Mouse (Mus musculus): ENCODE measurements around the gene Hoxb7. TPM values are rescaled to one million over a fixed set of nuclear protein-coding genes. Genes with fewer than 3 reads are reported as not detected.

Hoxb7 gene
- polyA plus RNA-seq, 1 experiment from 2014 or later = 3.5 TPM

GRCm38 (mm10) chr11:96287411-96287810, 988 bp downstream of the Hoxb7 start:
- H3K9me3 ChIP-seq (ENCODE audit: low read depth, low read length) = no peaks in the 10 kb centered on the region
- peak overlapping the region; percentile 56 for H3K9ac ChIP-seq
- H3K4me2 ChIP-seq = peak overlapping the region; percentile 86
- 0 out of 2 replicates have a peak, but pooled peaks cover 3% of the 10 kb centered on the region for H3K4me1 ChIP-seq (ENCODE audit: insufficient read depth)
- no peaks in the 10 kb centered on the region for H3K36me3 ChIP-seq (ENCODE audit: insufficient read depth)
- peaks cover 88% of the 10 kb centered on the region for H3K27me3 ChIP-seq (ENCODE audit: insufficient read depth, low read length)
- DNase-seq (no peak), ATAC-seq (ENCODE audit: insufficient read depth) (no peak)
- 7% methylated on average over 9 of the region's 9 CpGs for WGBS
- H3K27ac ChIP-seq (ENCODE audit: low read depth) = peak overlapping the region; percentile 63; the same call in 1 of the 2 replicates
- peak overlapping the region; percentile 48 for H3K4me3 ChIP-seq (ENCODE audit: low read depth, low read length)
- TF ChIP-seq CTCF (IDR thresholded peaks at IDR 0.05; ENCODE audit: low read depth) = no peak

DNA sequence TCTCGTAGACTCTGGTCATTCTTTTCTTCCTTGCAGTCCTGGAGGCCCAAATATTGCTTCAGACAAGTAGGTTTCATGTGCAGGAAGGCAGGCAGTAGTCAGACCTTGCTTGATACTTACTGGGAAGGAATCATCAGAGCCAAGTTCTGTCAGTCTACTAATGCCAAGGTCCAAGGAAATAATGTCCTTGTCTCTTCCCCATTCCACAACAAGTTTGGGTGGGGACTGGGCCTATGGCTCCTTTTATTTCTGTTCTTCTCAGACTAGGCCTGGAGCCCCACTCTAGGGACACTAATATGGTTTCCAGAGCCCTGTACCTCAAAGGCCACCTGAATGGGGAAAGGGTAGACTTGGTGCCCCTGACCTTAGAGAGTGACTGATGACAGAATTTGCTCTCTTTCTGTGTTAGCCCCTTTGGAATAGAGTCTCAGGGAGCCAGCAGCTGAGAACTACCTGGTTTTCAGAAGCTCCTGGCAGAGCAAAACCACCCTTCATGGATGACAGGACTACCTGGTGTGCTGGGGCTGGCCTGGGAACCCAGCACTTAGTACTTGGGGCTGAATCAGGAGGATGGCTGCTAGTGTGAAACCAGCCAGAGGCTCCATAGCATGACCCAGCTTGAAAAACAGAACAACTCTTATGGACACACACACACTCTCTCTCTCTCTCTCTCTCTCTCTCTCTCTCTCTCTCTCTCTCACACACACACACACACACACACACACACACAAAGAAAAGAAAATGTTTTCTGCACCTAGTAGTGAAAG, 2.2 kb downstream of the Hoxb7 start:
- no peak overlapping the region for H3K27ac ChIP-seq (ENCODE audit: low read depth)
- 24% methylated on average over 1 of the region's 1 CpGs for WGBS
- TF ChIP-seq CTCF (IDR thresholded peaks at IDR 0.05; ENCODE audit: low read depth) = no peak
- peaks cover 89% of the 10 kb centered on the region for H3K27me3 ChIP-seq (ENCODE audit: insufficient read depth, low read length)
- H3K9me3 ChIP-seq (ENCODE audit: low read depth, low read length) = no peaks in the 10 kb centered on the region
- no peaks in the 10 kb centered on the region for H3K36me3 ChIP-seq (ENCODE audit: insufficient read depth)
- ATAC-seq (ENCODE audit: insufficient read depth) = no peak
- DNase-seq = no peak
- 0 out of 2 replicates have a peak, but pooled peaks cover 3% of the 10 kb centered on the region for H3K4me1 ChIP-seq (ENCODE audit: insufficient read depth)
- no peak overlapping the region for H3K9ac ChIP-seq
- H3K4me2 ChIP-seq = no peak overlapping the region
- H3K4me3 ChIP-seq (ENCODE audit: low read depth, low read length) = no peak overlapping the region

- H3K9me3 ChIP-seq (ENCODE audit: low read depth, low read length) = no peaks in the 10 kb centered on the region
- no peak overlapping the region for H3K4me2 ChIP-seq
- H3K4me1 ChIP-seq (ENCODE audit: insufficient read depth) = 0 out of 2 replicates have a peak, but pooled peaks cover 3% of the 10 kb centered on the region
- WGBS = 26% methylated on average over 21 of the region's 21 CpGs
- no peak for TF ChIP-seq CTCF (IDR thresholded peaks at IDR 0.05; ENCODE audit: low read depth)
- no peak for ATAC-seq (ENCODE audit: insufficient read depth)
- no peak overlapping the region for H3K9ac ChIP-seq
- H3K4me3 ChIP-seq (ENCODE audit: low read depth, low read length) = no peak overlapping the region
- no peak for DNase-seq
- no peaks in the 10 kb centered on the region for H3K36me3 ChIP-seq (ENCODE audit: insufficient read depth)
- H3K27ac ChIP-seq (ENCODE audit: low read depth) = no peak overlapping the region
- peaks cover 89% of the 10 kb centered on the region for H3K27me3 ChIP-seq (ENCODE audit: insufficient read depth, low read length)
Observed at GRCm38 (mm10) chr11:96289293-96289692, 2.9 kb downstream of the Hoxb7 start.

- Histone ChIP-seq H3K9ac (no peak overlapping the region), H3K9me3 (ENCODE audit: low read depth, low read length) (no peaks in the 10 kb centered on the region), H3K4me2 (no peak overlapping the region), H3K36me3 (ENCODE audit: insufficient read depth) (no peaks in the 10 kb centered on the region), H3K27ac (ENCODE audit: low read depth) (no peak overlapping the region), H3K4me1 (ENCODE audit: insufficient read depth) (0 out of 2 replicates have a peak, but pooled peaks cover 7% of the 10 kb centered on the region), H3K27me3 (ENCODE audit: insufficient read depth, low read length) (peaks cover 91% of the 10 kb centered on the region), H3K4me3 (ENCODE audit: low read depth, low read length) (no peak overlapping the region)
- TF ChIP-seq CTCF (IDR thresholded peaks at IDR 0.05; ENCODE audit: low read depth) = no peak
- ATAC-seq (ENCODE audit: insufficient read depth) = no peak
- DNase-seq = no peak
- WGBS = 27% methylated on average over 6 of the region's 6 CpGs
Observed at GRCm38 (mm10) chr11:96289837-96290236, 3.4 kb downstream of the Hoxb7 start.

DNA sequence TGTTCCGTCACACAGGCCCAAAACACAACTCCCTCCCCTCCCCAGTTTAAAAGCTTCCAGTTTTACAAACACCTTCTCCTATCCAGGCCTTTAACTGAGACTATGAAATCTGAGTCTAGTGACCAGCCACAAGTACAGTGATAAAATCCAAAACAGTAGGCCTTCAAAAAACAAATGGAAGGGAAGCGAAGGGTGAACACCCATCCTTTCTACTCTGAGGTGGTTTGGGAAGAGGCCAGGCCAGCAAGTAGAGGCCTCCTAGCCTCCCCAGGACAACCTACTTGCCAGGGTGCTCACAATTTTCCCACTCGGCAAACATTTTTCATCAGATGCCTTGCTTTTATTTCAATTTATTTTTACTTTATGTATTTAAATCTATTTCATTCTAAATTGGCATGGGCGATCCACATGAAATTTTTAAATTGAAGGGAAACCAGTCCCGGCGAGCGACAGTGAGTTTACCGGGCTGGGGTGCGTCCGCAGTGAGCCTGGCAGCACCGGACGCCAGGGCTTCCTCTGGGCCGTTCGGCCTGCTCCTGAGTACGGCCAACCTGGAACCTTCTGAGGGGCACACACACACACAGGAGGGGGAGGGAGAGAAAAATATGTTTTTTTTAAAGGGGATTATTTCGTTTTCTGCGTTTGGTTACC, 4.4 kb downstream of the Hoxb7 start:
- H3K4me3 ChIP-seq (ENCODE audit: low read depth, low read length) = no peak overlapping the region
- H3K36me3 ChIP-seq (ENCODE audit: insufficient read depth) = no peaks in the 10 kb centered on the region
- H3K27ac ChIP-seq (ENCODE audit: low read depth) = no peak overlapping the region

DNA sequence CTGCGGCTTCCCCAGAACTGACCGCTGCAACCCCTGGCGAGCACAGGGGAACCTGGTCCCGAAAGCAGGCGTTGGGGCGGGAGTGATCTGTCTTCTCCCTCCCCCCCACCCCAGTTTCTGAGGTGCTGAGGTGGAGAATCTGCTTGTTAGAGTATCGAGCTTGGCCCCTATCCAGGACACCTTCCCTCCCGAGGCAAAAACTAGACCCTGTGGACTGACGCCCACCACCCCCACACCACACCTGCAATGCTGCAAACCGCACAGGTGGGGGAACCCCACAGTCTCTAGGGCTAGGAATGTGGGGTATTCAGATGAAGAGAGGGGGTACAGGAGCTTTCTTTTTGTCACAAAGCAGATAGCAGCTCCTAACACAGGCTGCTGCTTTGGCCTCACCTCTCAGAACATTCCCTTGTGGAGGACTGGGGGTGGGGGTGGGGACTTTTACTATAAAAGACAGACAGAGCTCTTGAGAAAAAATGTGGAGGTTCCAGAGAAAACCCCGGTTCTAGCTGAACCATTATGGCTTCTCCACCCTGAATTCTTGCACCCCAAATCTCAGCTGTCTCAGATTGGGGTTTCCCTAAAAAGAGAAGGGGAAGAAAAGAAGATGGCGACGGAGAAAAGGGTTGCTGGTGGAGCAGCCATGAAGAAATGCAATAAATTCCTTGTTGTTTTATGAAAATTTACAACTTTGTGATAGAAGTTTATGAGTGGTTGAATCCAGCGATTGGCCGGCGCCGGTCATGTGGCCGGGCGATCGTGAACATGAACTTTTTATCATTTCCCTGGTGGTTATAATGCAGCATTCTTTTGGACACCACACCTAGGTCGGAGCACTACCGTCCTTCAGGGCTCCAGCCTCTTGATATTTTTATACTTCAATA, 5.5 kb downstream of the Hoxb7 start, which contains the start of gene Hoxb6:
Gene Hoxb6, plus strand, starts transcription at position 796 of the 884 bp plus-strand sequence.
- Histone ChIP-seq H3K4me1 (ENCODE audit: insufficient read depth) (0 out of 2 replicates have a peak, but pooled peaks cover 7% of the 10 kb centered on the region), H3K4me3 (ENCODE audit: low read depth, low read length) (peak within 1 kb of the TSS; percentile 23), H3K27me3 (ENCODE audit: insufficient read depth, low read length) (peaks cover 94% of the 10 kb centered on the region), H3K9ac (no peak within 1 kb of the TSS), H3K4me2 (peak within 1 kb of the TSS; percentile 61; the same call in 1 of the 2 replicates), H3K36me3 (ENCODE audit: insufficient read depth) (no peaks in the 10 kb centered on the region), H3K27ac (ENCODE audit: low read depth) (no peak within 1 kb of the TSS), H3K9me3 (ENCODE audit: low read depth, low read length) (no peaks in the 10 kb centered on the region)
- no peak for TF ChIP-seq CTCF (IDR thresholded peaks at IDR 0.05; ENCODE audit: low read depth)
- DNase-seq (no peak), ATAC-seq (ENCODE audit: insufficient read depth) (no peak)
- WGBS = 9% methylated on average over 22 of the region's 22 CpGs

More for the DNA sequence above, 4.4 kb downstream of the Hoxb7 start:
- Histone ChIP-seq H3K4me1 (ENCODE audit: insufficient read depth) (0 out of 2 replicates have a peak, but pooled peaks cover 7% of the 10 kb centered on the region), H3K27me3 (ENCODE audit: insufficient read depth, low read length) (peaks cover 92% of the 10 kb centered on the region), H3K4me2 (no peak overlapping the region), H3K9me3 (ENCODE audit: low read depth, low read length) (no peaks in the 10 kb centered on the region), H3K9ac (no peak overlapping the region)
- TF ChIP-seq CTCF (IDR thresholded peaks at IDR 0.05; ENCODE audit: low read depth) = no peak
- DNase-seq (no peak), ATAC-seq (ENCODE audit: insufficient read depth) (no peak)
- WGBS = 34% methylated on average over 17 of the region's 17 CpGs

All from lung, embryonic 14.5 days (tissue).